Mouse (Mus musculus): ENCODE data around the gene AI661453.

- TF ChIP-seq POLR2A (IDR thresholded peaks at IDR 0.05; ENCODE audit: borderline replicate concordance, control insufficient read depth, low read depth, low read length): no peak
- no peak for TF ChIP-seq CTCF (IDR thresholded peaks at IDR 0.05; ENCODE audit: control insufficient read depth, insufficient read depth, low read length)
Observed at GRCm38 (mm10) chr17:47445518-47445917, 9.1 kb downstream of the AI661453 start.
